In genomic region chr1:152901419-152901764, GRCm38 (mm10) we compare ENCODE assay signal across 8 mouse cellular contexts. TPM values are rescaled to one million over a fixed set of nuclear protein-coding genes. Genes with fewer than 3 reads are reported as not detected.
DNase-seq lines count a peak whose midpoint lies in the region; ATAC-seq and TF ChIP-seq lines count a peak whose summit lies in the region.

No protein-coding gene starts in this region.

- H3K36me3 ChIP-seq in kidney, adult 2 months (ENCODE audit: control insufficient read depth, insufficient read depth, low read length): peaks cover 1% of the 10 kb centered on the region; the same call in 1 of the 2 replicates
- H3K36me3 ChIP-seq in hindbrain, embryonic 12.5 days: no peaks in the 10 kb centered on the region
- H3K36me3 ChIP-seq in midbrain, embryonic 13.5 days: no peaks in the 10 kb centered on the region

- H3K9me3 ChIP-seq in hindbrain, embryonic 12.5 days (replicated peaks): no peaks in the 10 kb centered on the region
- H3K9me3 ChIP-seq in midbrain, embryonic 13.5 days: no peaks in the 10 kb centered on the region

- H3K27ac ChIP-seq in kidney, adult 2 months (ENCODE audit: insufficient read depth, low read depth, low read length): peak overlapping the region; percentile 34
- H3K27ac ChIP-seq in hindbrain, embryonic 12.5 days: peak overlapping the region; percentile 99; the same call in 1 of the 2 replicates
- peak overlapping the region; percentile 99 for H3K27ac ChIP-seq in midbrain, embryonic 13.5 days

- peak overlapping the region; percentile 99 for H3K4me3 ChIP-seq in kidney, adult 2 months (ENCODE audit: insufficient read depth, low read depth, low read length)
- peak overlapping the region; percentile 94 for H3K4me3 ChIP-seq in hindbrain, embryonic 12.5 days
- peak overlapping the region; percentile 89 for H3K4me3 ChIP-seq in midbrain, embryonic 13.5 days (replicated peaks)

- H3K4me2 ChIP-seq in hindbrain, embryonic 12.5 days (replicated peaks): peak overlapping the region; percentile 75
- H3K4me2 ChIP-seq in midbrain, embryonic 13.5 days (replicated peaks): peak overlapping the region; percentile 84

- TF ChIP-seq CTCF in kidney, adult 2 months (conservative IDR thresholded peaks at IDR 0.05; ENCODE audit: insufficient read depth, insufficient read length, low read depth, low read length): no peak

- peak overlapping the region; percentile 90 for H3K9ac ChIP-seq in hindbrain, embryonic 12.5 days
- peak overlapping the region; percentile 91 for H3K9ac ChIP-seq in midbrain, embryonic 13.5 days (replicated peaks)

- no peak for TF ChIP-seq POLR2A in kidney, adult 2 months (IDR thresholded peaks at IDR 0.05; ENCODE audit: low read depth, low read length)

- WGBS in kidney, adult 2 months: 1% methylated on average over 6 of the region's 6 CpGs
- WGBS in hindbrain, embryonic 12.5 days: 3% methylated on average over 6 of the region's 6 CpGs
- WGBS in midbrain, embryonic 13.5 days: under 1% methylated on average over 6 of the region's 6 CpGs

- H3K4me1 ChIP-seq in kidney, adult 2 months (ENCODE audit: control insufficient read depth, insufficient read depth, low read length): peaks cover 7% of the 10 kb centered on the region; the same call in 1 of the 2 replicates
- peaks cover 12% of the 10 kb centered on the region for H3K4me1 ChIP-seq in hindbrain, embryonic 12.5 days
- peaks cover 20% of the 10 kb centered on the region for H3K4me1 ChIP-seq in midbrain, embryonic 13.5 days (replicated peaks)

- no peak for DNase-seq in kidney, adult 2 months
- no peak for DNase-seq in kidney, adult 9 months
- DNase-seq in ZHBTc4 (ENCODE audit: low read depth, low spot score): peak; percentile 12
- DNase-seq in cerebellum, adult 11-12 months: no peak
- DNase-seq in testis, postnatal 14 days (ENCODE audit: low spot score): no peak
- no peak for DNase-seq in retina, postnatal 1 day

- no peak for ATAC-seq in hindbrain, embryonic 12.5 days (ENCODE audit: low FRiP score)
- no peak for ATAC-seq in midbrain, embryonic 13.5 days

- H3K27me3 ChIP-seq in kidney, adult 2 months (replicated peaks; ENCODE audit: control insufficient read depth, insufficient read depth, low read length): no peaks in the 10 kb centered on the region
- no peaks in the 10 kb centered on the region for H3K27me3 ChIP-seq in hindbrain, embryonic 12.5 days
- H3K27me3 ChIP-seq in midbrain, embryonic 13.5 days: no peaks in the 10 kb centered on the region

RNA-seq across cellular contexts. Expression of gene Smg7, which starts 1.1 kb away (rescaled TPM):
- 46.8 and 56.1 TPM in 2 replicates for polyA plus RNA-seq in kidney, adult 2 months (2012; rRNA removed)
- polyA plus RNA-seq in hindbrain, embryonic 12.5 days (2016; fragmentation: Nextera tagmentation; extraction: Ambion mirVana): 40.8 and 42.4 TPM in 2 replicates
- polyA plus RNA-seq in midbrain, embryonic 13.5 days (2015; fragmentation: Nextera tagmentation; extraction: Ambion mirVana): 36.5 and 36.9 TPM in 2 replicates

RNA-seq across cellular contexts. Expression of gene Nmnat2, which starts 53.4 kb away (rescaled TPM):
- polyA plus RNA-seq in kidney, adult 2 months (2012; rRNA removed): 0.27 and 0.41 TPM in 2 replicates
- polyA plus RNA-seq in hindbrain, embryonic 12.5 days (2016; fragmentation: Nextera tagmentation; extraction: Ambion mirVana): 37.7 and 39.7 TPM in 2 replicates
- polyA plus RNA-seq in midbrain, embryonic 13.5 days (2015; fragmentation: Nextera tagmentation; extraction: Ambion mirVana): 62.3 and 66.8 TPM in 2 replicates

Comparison
In these comparisons a context has a peak if more than half of its experiments do, and no peak if none do; other contexts are left out.
1. H3K27ac ChIP-seq: peak in every context shown above with its lines; median percentile 99 in hindbrain, embryonic 12.5 days; 99 in midbrain, embryonic 13.5 days; 34 in kidney, adult 2 months.
2. RNA of gene Nmnat2, which starts 53.4 kb away (polyA plus RNA-seq): 62.3 to 66.8 TPM in midbrain, embryonic 13.5 days and 37.7 to 39.7 TPM in hindbrain, embryonic 12.5 days; 0.27 to 0.41 TPM in kidney, adult 2 months; every median in the first group is over 10 times any median in the second.
3. Peak in every context shown above with its lines, with median percentiles within 50 percentile points of each other: H3K4me3 ChIP-seq.